Mouse (Mus musculus) activated CD4-positive, CD25-positive, alpha-beta regulatory T cell, adult 9 weeks (primary cell): ENCODE measurements around the gene Sac3d1. TPM values are rescaled to one million over a fixed set of nuclear protein-coding genes. Genes with fewer than 3 reads are reported as not detected.

Source experiments
- polyA plus RNA-seq: library from polyadenylated mRNA; unstranded; fragments of 100-300 nt; shearing (Covaris generic); gene quantifications from one replicate; pipeline ENCODE4 v1.2.1, GENCODE M21; 2017

Sac3d1 gene
- polyA plus RNA-seq: 2.3 TPM

GRCm38 (mm10) chr19:6117986-6118676 is at the start of gene Sac3d1:
Gene Sac3d1, minus strand, starts transcription at chr19:6118650.

DNA sequence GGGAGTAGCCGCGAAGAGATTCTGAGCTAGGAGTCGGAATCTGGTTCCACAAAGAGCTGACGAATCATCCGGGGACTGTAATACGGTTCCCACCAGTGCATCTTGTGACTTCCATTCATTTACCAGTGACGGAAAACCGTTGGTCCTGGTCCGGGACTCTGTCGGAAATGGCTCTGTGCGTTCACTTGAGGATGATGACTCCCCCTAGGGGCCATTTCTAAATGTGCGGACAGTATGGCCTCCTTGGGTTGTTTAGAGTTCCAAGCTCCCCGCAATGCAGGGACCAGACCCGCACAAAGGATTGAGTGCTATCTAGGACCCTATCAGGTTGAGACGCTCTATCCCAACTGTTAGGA is 22.9 kb upstream of the Sac3d1 start, which contains the start of gene Arl2:
TSS of gene Arl2 (minus strand) at position 155 of the 356 bp plus-strand sequence.

GRCm38 (mm10) chr19:6140678-6141393 is 22.4 kb upstream of the Sac3d1 start, which contains the start of gene Batf2:
Gene Batf2, plus strand, starts transcription at chr19:6140983.

GRCm38 (mm10) chr19:6127760-6128341 is 9.4 kb upstream of the Sac3d1 start, which contains the start of gene Snx15:
Gene Snx15, minus strand, starts transcription at chr19:6128304.

DNA sequence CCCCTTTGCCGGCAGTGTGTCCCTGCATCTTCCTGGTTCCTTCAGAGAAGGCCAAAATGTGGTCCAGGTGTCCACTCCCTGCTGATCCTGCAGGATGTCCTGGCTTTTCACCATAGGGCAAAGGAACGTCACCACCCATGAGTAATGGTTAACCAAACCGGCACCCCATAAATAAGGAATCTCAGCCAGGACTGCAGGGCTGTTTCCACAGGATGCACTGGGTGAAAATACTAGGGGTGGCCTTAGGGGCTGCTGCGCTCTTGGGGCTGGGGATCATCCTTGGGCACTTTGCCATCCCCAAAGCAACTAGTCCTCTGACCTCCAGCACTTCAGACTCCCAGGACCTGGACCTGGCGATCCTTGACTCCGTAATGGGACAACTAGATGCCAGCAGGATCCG is 12.9 kb downstream of the Sac3d1 start, which contains the start of gene Naaladl1:
TSS of gene Naaladl1 (plus strand) at position 197 of the 400 bp plus-strand sequence.

DNA sequence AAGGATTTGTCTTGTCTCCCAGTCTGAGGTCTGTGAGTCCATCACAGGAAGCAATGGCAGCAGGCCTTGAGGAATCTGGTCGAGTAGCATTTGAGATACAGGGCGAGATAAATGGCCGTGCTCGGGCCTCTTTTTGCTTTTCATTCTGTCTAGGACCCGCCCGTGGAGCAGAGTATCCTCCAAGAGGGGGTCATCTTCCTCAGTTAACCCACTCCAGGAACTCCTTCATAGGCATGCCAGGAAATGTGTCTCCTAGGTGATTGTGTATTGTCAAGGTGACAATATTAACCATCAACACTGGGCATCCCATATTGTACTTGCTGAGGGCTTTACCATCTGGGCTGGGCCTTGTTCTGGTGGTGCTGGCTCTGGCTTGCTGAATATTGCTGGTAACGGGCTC is 24.3 kb downstream of the Sac3d1 start, which contains the start of gene AC131692.1:
TSS of gene AC131692.1 (plus strand) at position 301 of the 400 bp plus-strand sequence.

DNA sequence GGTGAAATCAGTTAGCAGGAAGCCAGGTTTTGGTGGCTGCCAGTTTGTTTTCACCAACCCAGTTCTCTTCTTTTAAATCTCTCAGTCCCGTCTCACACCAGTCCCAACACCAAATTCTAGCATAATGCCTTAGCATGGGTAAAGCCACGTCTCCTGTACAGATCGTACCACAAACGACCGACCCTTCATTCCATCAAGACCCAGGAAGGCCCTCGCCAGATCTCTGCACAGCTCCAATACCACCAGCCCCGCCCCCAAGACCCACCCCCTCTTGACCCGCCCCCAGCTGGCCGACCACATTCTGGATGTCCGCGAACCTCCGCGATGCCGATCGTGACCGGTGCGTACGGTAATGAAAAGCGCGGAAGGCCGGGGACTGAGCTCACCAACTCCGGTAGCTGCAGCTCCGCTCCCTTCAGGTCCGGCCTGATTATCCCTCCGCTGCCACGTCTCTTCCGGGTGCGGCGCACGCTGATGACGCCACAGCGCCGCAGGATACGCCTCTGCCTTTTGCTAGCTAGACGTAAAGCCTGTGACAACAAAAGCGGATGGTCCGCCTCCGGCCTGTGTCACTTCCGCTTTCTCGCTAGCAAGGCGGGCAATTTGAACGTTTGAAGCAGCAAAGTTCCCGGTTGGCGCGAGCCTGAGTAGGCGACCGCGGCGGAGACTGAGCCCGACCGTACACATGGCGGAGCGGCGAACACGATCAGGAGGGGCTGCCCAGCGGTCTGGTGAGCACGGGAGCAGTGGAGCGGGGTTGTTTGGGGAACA is 33.8 kb downstream of the Sac3d1 start, which contains the start of the genes Zfpl1 and Cdca5:
TSS of gene Zfpl1 (minus strand) at position 479 of the 771 bp plus-strand sequence.
TSS of gene Cdca5 (plus strand) at position 506 of the 771 bp plus-strand sequence.

DNA sequence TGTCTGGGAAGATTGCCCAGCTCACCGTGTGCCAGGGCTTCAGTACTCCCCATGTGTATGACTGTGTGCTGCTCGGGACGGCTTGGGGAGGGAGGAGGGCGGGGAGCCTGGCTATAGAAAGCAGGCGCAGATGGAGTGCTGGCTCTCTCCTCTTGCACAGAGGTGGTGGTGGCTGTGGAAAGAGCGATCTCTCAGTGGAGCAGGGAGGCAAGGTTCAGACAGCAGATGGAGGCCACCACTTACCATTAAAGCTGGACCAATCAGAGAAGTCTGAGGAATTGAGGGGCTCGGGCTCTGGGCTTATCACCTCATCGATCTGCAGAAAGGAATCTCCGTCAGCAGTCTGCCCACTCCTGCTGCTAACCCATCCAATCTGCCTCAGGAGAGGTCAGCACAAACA is 36.3 kb downstream of the Sac3d1 start, which contains the start of gene Gm28374:
TSS of gene Gm28374 (minus strand) at position 101 of the 400 bp plus-strand sequence.

DNA sequence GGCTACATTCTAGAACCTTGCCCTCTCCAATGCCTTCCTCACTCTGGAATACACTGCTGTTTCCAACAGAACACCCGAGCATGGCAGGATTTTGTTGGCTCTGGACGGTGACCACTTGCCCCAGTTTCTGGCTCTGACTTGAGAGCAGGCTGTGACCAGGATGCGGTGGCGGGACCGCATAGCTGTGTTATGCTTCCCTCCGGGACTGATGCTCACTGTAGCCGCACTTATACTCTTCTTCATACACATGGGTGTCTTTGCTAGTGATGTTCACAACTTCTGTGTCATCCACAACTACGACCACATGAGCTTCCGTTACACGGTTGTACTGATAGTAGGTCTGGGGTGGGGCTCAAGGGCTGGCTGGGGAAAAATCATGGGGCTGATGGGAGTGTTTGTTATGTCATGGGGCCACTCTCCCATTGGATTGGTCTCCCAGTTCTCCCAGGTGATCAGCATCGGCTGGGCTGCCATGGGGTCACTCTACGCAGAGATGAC is 38.4 kb downstream of the Sac3d1 start, which contains the start of gene Tmem262:
TSS of gene Tmem262 (plus strand) at position 51 of the 498 bp plus-strand sequence.

GRCm38 (mm10) chr19:6076564-6077393 is 41.7 kb downstream of the Sac3d1 start, which contains the start of gene Vps51:
Gene Vps51, minus strand, starts transcription at chr19:6077231.

DNA sequence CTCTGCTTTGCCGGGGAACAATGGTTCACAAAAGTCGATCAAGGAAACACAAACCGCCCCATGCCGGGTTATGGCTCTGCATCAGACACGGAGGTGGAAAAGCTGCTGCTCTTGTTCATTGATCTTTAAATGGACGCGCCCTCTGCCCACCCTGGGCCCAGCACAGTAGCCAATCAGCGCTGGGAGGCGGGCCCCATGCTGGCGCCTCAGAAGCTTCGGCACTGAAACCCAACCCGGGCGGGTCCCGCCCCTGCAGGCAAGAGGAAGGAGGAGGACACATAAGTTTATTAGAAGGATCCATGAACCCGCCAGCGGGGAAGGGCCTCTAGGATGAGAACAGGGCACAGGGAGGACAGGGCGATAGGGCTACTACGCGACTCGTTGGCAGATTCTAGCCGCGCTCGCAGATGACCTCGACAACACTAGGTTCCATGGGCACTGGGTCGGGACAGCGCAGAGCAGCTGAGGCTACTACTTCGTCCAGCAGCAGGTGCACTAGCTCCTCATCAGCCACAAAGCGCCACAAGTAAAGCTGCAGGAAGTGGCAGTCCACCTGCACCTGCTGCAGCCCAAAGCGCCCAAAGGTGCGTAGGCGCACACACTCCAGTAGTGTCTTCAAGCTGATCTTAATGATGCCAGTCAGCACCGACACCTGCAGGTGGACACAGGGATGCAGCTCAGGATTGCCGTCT is 50.6 kb downstream of the Sac3d1 start, which contains the start of gene Tm7sf2:
TSS of gene Tm7sf2 (minus strand) at position 650 of the 692 bp plus-strand sequence.

Other genes with a start within 250 kb of the Sac3d1 start
- gene Frmd8, start 243.4 kb downstream of the Sac3d1 start, polyA plus RNA-seq: 300 TPM
- gene Slc25a45, start 240.8 kb downstream of the Sac3d1 start, polyA plus RNA-seq: 52.4 TPM
- 1.1 TPM for gene Tigd3, start 224.5 kb downstream of the Sac3d1 start, polyA plus RNA-seq
- 198 TPM for gene Dpf2, start 205.6 kb downstream of the Sac3d1 start, polyA plus RNA-seq
- 0.26 TPM for gene Cdc42ep2, start 193.8 kb downstream of the Sac3d1 start, polyA plus RNA-seq
- 49.8 TPM for gene Pola2, start 154.4 kb downstream of the Sac3d1 start, polyA plus RNA-seq
- gene Slc22a20, start 132.5 kb downstream of the Sac3d1 start, polyA plus RNA-seq: not detected
- 80.8 TPM for gene Capn1, start 102.8 kb downstream of the Sac3d1 start, polyA plus RNA-seq
- gene Syvn1, start 72.1 kb downstream of the Sac3d1 start, polyA plus RNA-seq: 60.1 TPM
- 45.4 TPM for gene Mrpl49, start 60.9 kb downstream of the Sac3d1 start, polyA plus RNA-seq
- gene Fau, start 60.8 kb downstream of the Sac3d1 start, polyA plus RNA-seq: 1,033 TPM
- gene Znhit2, start 57.5 kb downstream of the Sac3d1 start, polyA plus RNA-seq: 6.5 TPM
- 20.0 TPM for gene Tm7sf2, start 50.3 kb downstream of the Sac3d1 start, polyA plus RNA-seq
- gene Vps51, start 41.4 kb downstream of the Sac3d1 start, polyA plus RNA-seq: 86.7 TPM
- gene Tmem262, start 38.6 kb downstream of the Sac3d1 start, polyA plus RNA-seq: not detected
- 0.61 TPM for gene Gm28374, start 36.4 kb downstream of the Sac3d1 start, polyA plus RNA-seq
- 55.0 TPM for gene Zfpl1, start 33.7 kb downstream of the Sac3d1 start, polyA plus RNA-seq
- gene Cdca5, start 33.7 kb downstream of the Sac3d1 start, polyA plus RNA-seq: 5.0 TPM
- not detected for gene AC131692.1, start 24.2 kb downstream of the Sac3d1 start, polyA plus RNA-seq
- gene Naaladl1, start 12.9 kb downstream of the Sac3d1 start, polyA plus RNA-seq: not detected
- gene Snx15, start 9.7 kb upstream of the Sac3d1 start, polyA plus RNA-seq: 36.4 TPM
- not detected for gene Batf2, start 22.3 kb upstream of the Sac3d1 start, polyA plus RNA-seq
- gene Arl2, start 22.9 kb upstream of the Sac3d1 start, polyA plus RNA-seq: 18.3 TPM
- not detected for gene Majin, start 65.7 kb upstream of the Sac3d1 start, polyA plus RNA-seq
- gene Gpha2, start 107.7 kb upstream of the Sac3d1 start, polyA plus RNA-seq: not detected
- gene Ppp2r5b, start 117.2 kb upstream of the Sac3d1 start, polyA plus RNA-seq: 10.3 TPM
- 47.3 TPM for gene Atg2a, start 123.0 kb upstream of the Sac3d1 start, polyA plus RNA-seq
- 26.2 TPM for gene Ehd1, start 158.1 kb upstream of the Sac3d1 start, polyA plus RNA-seq
- gene Cdc42bpg, start 187.8 kb upstream of the Sac3d1 start, polyA plus RNA-seq: 0.18 TPM
- 66.7 TPM for gene Men1, start 216.3 kb upstream of the Sac3d1 start, polyA plus RNA-seq
- gene Map4k2, start 222.5 kb upstream of the Sac3d1 start, polyA plus RNA-seq: 114 TPM
- 239 TPM for gene Sf1, start 245.0 kb upstream of the Sac3d1 start, polyA plus RNA-seq